Mouse (Mus musculus) neural tube, embryonic 13.5 days (tissue): ENCODE data around the gene Far1. TPM values are rescaled to one million over a fixed set of nuclear protein-coding genes. Genes with fewer than 3 reads are reported as not detected.
A peak's percentile ranks its signal among the peaks of the same experiment; 100 is the strongest.

Experiments used
- ATAC-seq: fragments of 200-750 bp; cut with Nextera tagmentation; 2 replicates; pipeline ENCODE4 v1.8.0; 2017; ENCODE audit warnings: low read depth, mild to moderate bottlenecking, moderate TSS enrichment, moderate library complexity
- H3K27ac ChIP-seq: fragments of 300-500 bp; sonication (generic); replicated peaks from 2 replicates; pipeline ENCODE4 v1.5.1; 2015; ENCODE audit warnings: moderate library complexity, mild to moderate bottlenecking, inconsistent platforms
- H3K27me3 ChIP-seq: fragments of 300-500 bp; sonication (generic); 2 replicates; pipeline ENCODE4 v1.6.1; 2015; ENCODE audit warnings: mild to moderate bottlenecking, inconsistent platforms
- H3K36me3 ChIP-seq: fragments of 300-500 bp; sonication (generic); 2 replicates; pipeline ENCODE4 v1.6.1; 2015; ENCODE audit warnings: mild to moderate bottlenecking, inconsistent platforms
- H3K4me1 ChIP-seq: fragments of 300-500 bp; sonication (generic); replicated peaks from 2 replicates; pipeline ENCODE4 v1.6.1; 2015; ENCODE audit warnings: inconsistent platforms
- H3K4me2 ChIP-seq: fragments of 300-500 bp; sonication (generic); 2 replicates; pipeline ENCODE4 v1.6.1; 2015; ENCODE audit warnings: inconsistent platforms, mild to moderate bottlenecking, moderate library complexity
- H3K4me3 ChIP-seq: fragments of 300-500 bp; sonication (generic); 2 replicates; pipeline ENCODE4 v1.5.1; 2015; ENCODE audit warnings: mild to moderate bottlenecking, inconsistent platforms
- H3K9ac ChIP-seq: fragments of 300-500 bp; sonication (generic); 2 replicates; pipeline ENCODE4 v1.6.1; 2015; ENCODE audit warnings: moderate library complexity, mild to moderate bottlenecking, inconsistent platforms
- H3K9me3 ChIP-seq: fragments of 300-500 bp; sonication (generic); 2 replicates; pipeline ENCODE4 v1.6.1; 2016; ENCODE audit warnings: inconsistent platforms
- WGBS: fragments of 180-500 bp; shearing (Covaris S2); methylation state at CpG from one replicate; pipeline ENCODE4 v1.1.7; 2015; 5-methylcytosine and 5-hydroxymethylcytosine counted together
- polyA plus RNA-seq: library from polyadenylated mRNA; unstranded; fragments of >200 nt; fragmentation: Nextera tagmentation; extraction: Ambion mirVana; gene quantifications from 2 replicates; pipeline ENCODE4 v1.2.1, GENCODE M21; 2015

The Far1 gene
- polyA plus RNA-seq, 1 experiment from 2014 or later = 74.2 TPM

- H3K4me3 ChIP-seq = no peak overlapping the region
- ATAC-seq = no peak
- no peaks in the 10 kb centered on the region for H3K27me3 ChIP-seq
- WGBS = 65% methylated on average over 2 of the region's 2 CpGs
- no peaks in the 10 kb centered on the region for H3K9me3 ChIP-seq
- no peak overlapping the region for H3K9ac ChIP-seq
- no peak overlapping the region for H3K4me2 ChIP-seq
- H3K4me1 ChIP-seq = no peaks in the 10 kb centered on the region
- H3K27ac ChIP-seq = no peak overlapping the region
- H3K36me3 ChIP-seq = no peaks in the 10 kb centered on the region
Observed at GRCm38 (mm10) chr7:113582111-113582510, 68.5 kb downstream of the Far1 start.

GRCm38 (mm10) chr7:113589211-113589610, 75.6 kb downstream of the Far1 start:
- Histone ChIP-seq H3K4me3 (no peak overlapping the region), H3K27me3 (no peaks in the 10 kb centered on the region), H3K36me3 (no peaks in the 10 kb centered on the region), H3K9me3 (no peaks in the 10 kb centered on the region), H3K27ac (no peak overlapping the region), H3K4me2 (no peak overlapping the region), H3K9ac (no peak overlapping the region), H3K4me1 (no peaks in the 10 kb centered on the region)
- no peak for ATAC-seq
- 92% methylated on average over 2 of the region's 2 CpGs for WGBS

- H3K27ac ChIP-seq = no peak overlapping the region
- no peaks in the 10 kb centered on the region for H3K27me3 ChIP-seq
- no peak for ATAC-seq
- H3K4me1 ChIP-seq = no peaks in the 10 kb centered on the region
- H3K9ac ChIP-seq = no peak overlapping the region
- no peaks in the 10 kb centered on the region for H3K9me3 ChIP-seq
- H3K36me3 ChIP-seq = no peaks in the 10 kb centered on the region
- H3K4me2 ChIP-seq = no peak overlapping the region
- no peak overlapping the region for H3K4me3 ChIP-seq
- WGBS = 59% methylated on average over 1 of the region's 1 CpGs
Observed at GRCm38 (mm10) chr7:113590330-113590729, 76.7 kb downstream of the Far1 start.

- no peaks in the 10 kb centered on the region for H3K27me3 ChIP-seq
- no peak for ATAC-seq
- H3K4me1 ChIP-seq = no peaks in the 10 kb centered on the region
- H3K9ac ChIP-seq = no peak overlapping the region
- 34% methylated on average over 1 of the region's 1 CpGs for WGBS
- H3K4me2 ChIP-seq = no peak overlapping the region
- H3K36me3 ChIP-seq = no peaks in the 10 kb centered on the region
- H3K9me3 ChIP-seq = no peaks in the 10 kb centered on the region
- H3K27ac ChIP-seq = no peak overlapping the region
- H3K4me3 ChIP-seq = no peak overlapping the region
Observed at GRCm38 (mm10) chr7:113591084-113591483, 77.5 kb downstream of the Far1 start.

- H3K4me3 ChIP-seq = no peak overlapping the region
- no peak overlapping the region for H3K27ac ChIP-seq
- no peaks in the 10 kb centered on the region for H3K27me3 ChIP-seq
- H3K36me3 ChIP-seq = no peaks in the 10 kb centered on the region
- H3K4me2 ChIP-seq = no peak overlapping the region
- H3K4me1 ChIP-seq = no peaks in the 10 kb centered on the region
- no peaks in the 10 kb centered on the region for H3K9me3 ChIP-seq
- no peak overlapping the region for H3K9ac ChIP-seq
- ATAC-seq = no peak
- 79% methylated on average over 9 of the region's 9 CpGs for WGBS
Observed at GRCm38 (mm10) chr7:113591557-113592354, 78.1 kb downstream of the Far1 start.

- Histone ChIP-seq H3K27me3 (no peaks in the 10 kb centered on the region), H3K9me3 (no peaks in the 10 kb centered on the region), H3K9ac (no peak overlapping the region), H3K36me3 (no peaks in the 10 kb centered on the region), H3K4me1 (no peaks in the 10 kb centered on the region), H3K4me2 (no peak overlapping the region), H3K4me3 (no peak overlapping the region), H3K27ac (no peak overlapping the region)
- WGBS = 86% methylated on average over 9 of the region's 9 CpGs
- no peak for ATAC-seq
Observed at GRCm38 (mm10) chr7:113592696-113593095, 79.1 kb downstream of the Far1 start.

GRCm38 (mm10) chr7:113594363-113594762, 80.7 kb downstream of the Far1 start:
- H3K4me3 ChIP-seq = no peak overlapping the region
- H3K9ac ChIP-seq = no peak overlapping the region
- H3K36me3 ChIP-seq = no peaks in the 10 kb centered on the region
- 0 out of 2 replicates have a peak, but pooled peaks cover 2% of the 10 kb centered on the region for H3K4me1 ChIP-seq
- H3K27me3 ChIP-seq = no peaks in the 10 kb centered on the region; the same call in 1 of the 2 replicates
- H3K4me2 ChIP-seq = no peak overlapping the region
- ATAC-seq = peak; percentile 59; the same call in 1 of the 2 replicates
- no peak overlapping the region for H3K27ac ChIP-seq
- H3K9me3 ChIP-seq = no peaks in the 10 kb centered on the region
- 0% methylated on average over 3 of the region's 3 CpGs for WGBS

- no peak for ATAC-seq
- Histone ChIP-seq H3K27ac (no peak overlapping the region), H3K27me3 (no peaks in the 10 kb centered on the region; the same call in 1 of the 2 replicates)
Observed at GRCm38 (mm10) chr7:113597231-113597630, 83.6 kb downstream of the Far1 start.

GRCm38 (mm10) chr7:113601803-113602202, 88.2 kb downstream of the Far1 start:
- Histone ChIP-seq H3K4me1 (0 out of 2 replicates have a peak, but pooled peaks cover 3% of the 10 kb centered on the region), H3K4me3 (no peak overlapping the region), H3K9me3 (no peaks in the 10 kb centered on the region), H3K9ac (no peak overlapping the region), H3K4me2 (no peak overlapping the region), H3K36me3 (no peaks in the 10 kb centered on the region), H3K27me3 (no peaks in the 10 kb centered on the region; the same call in 1 of the 2 replicates), H3K27ac (no peak overlapping the region)
- 79% methylated on average over 3 of the region's 3 CpGs for WGBS
- no peak for ATAC-seq

More at GRCm38 (mm10) chr7:113597231-113597630, 83.6 kb downstream of the Far1 start:
- H3K9me3 ChIP-seq = no peaks in the 10 kb centered on the region
- no peaks in the 10 kb centered on the region for H3K36me3 ChIP-seq
- H3K4me2 ChIP-seq = no peak overlapping the region
- no peak overlapping the region for H3K4me3 ChIP-seq
- 0 out of 2 replicates have a peak, but pooled peaks cover 3% of the 10 kb centered on the region for H3K4me1 ChIP-seq
- H3K9ac ChIP-seq = no peak overlapping the region

GRCm38 (mm10) chr7:113607928-113608327, 94.3 kb downstream of the Far1 start:
- ATAC-seq = peak; percentile 32; the same call in 1 of the 2 replicates
- WGBS = 31% methylated on average over 9 of the region's 9 CpGs
- H3K4me3 ChIP-seq = no peak overlapping the region
- H3K27ac ChIP-seq = peak overlapping the region; percentile 59; the same call in 1 of the 2 replicates
- H3K9ac ChIP-seq = no peak overlapping the region
- H3K4me2 ChIP-seq = peak overlapping the region; percentile 27
- H3K27me3 ChIP-seq = no peaks in the 10 kb centered on the region
- no peaks in the 10 kb centered on the region for H3K36me3 ChIP-seq
- H3K9me3 ChIP-seq = no peaks in the 10 kb centered on the region
- peaks cover 12% of the 10 kb centered on the region for H3K4me1 ChIP-seq

GRCm38 (mm10) chr7:113609027-113609705, 95.5 kb downstream of the Far1 start:
- no peak overlapping the region for H3K4me2 ChIP-seq
- WGBS = 13% methylated on average over 8 of the region's 8 CpGs
- H3K9ac ChIP-seq = no peak overlapping the region
- no peaks in the 10 kb centered on the region for H3K27me3 ChIP-seq
- no peak overlapping the region for H3K4me3 ChIP-seq
- no peaks in the 10 kb centered on the region for H3K9me3 ChIP-seq
- peak; percentile 87 for ATAC-seq
- no peaks in the 10 kb centered on the region for H3K36me3 ChIP-seq
- H3K27ac ChIP-seq = no peak overlapping the region; the same call in 1 of the 2 replicates
- H3K4me1 ChIP-seq = peaks cover 12% of the 10 kb centered on the region

- no peak overlapping the region for H3K9ac ChIP-seq
- H3K4me1 ChIP-seq = peaks cover 12% of the 10 kb centered on the region
- no peak overlapping the region for H3K4me3 ChIP-seq
- H3K36me3 ChIP-seq = no peaks in the 10 kb centered on the region
- ATAC-seq = no peak
- no peak overlapping the region for H3K27ac ChIP-seq
- no peaks in the 10 kb centered on the region for H3K9me3 ChIP-seq
- no peak overlapping the region for H3K4me2 ChIP-seq
- WGBS = 85% methylated on average over 4 of the region's 4 CpGs
- no peaks in the 10 kb centered on the region for H3K27me3 ChIP-seq
Observed at GRCm38 (mm10) chr7:113612628-113613027, 99.0 kb downstream of the Far1 start.
